Mouse (Mus musculus) hindbrain, postnatal 0 days (tissue): ENCODE measurements at regions not wholly inside any gene's neighbourhood (a gene's known extent, or its start where the extent isn't known, plus 50 kb on each side); places are given as distances from the start of the nearest gene placed in this dataset.
A peak's percentile ranks its signal among the peaks of the same experiment; 100 is the strongest.

Experiments used
- ATAC-seq: fragments of 200-750 bp; cut with Nextera tagmentation; 2 replicates; pipeline ENCODE4 v1.8.0; 2017; ENCODE audit warnings: mild to moderate bottlenecking, moderate TSS enrichment, moderate library complexity
- DNase-seq: peaks from one replicate; pipeline ENCODE4 v3.0.0-alpha.2; 2015; ENCODE audit warnings: low spot score
- H3K27ac ChIP-seq: fragments of 300-500 bp; sonication (generic); 2 replicates; pipeline ENCODE4 v1.5.1; 2014; ENCODE audit warnings: mild to moderate bottlenecking
- H3K27me3 ChIP-seq: fragments of 300-500 bp; sonication (generic); 2 replicates; pipeline ENCODE4 v1.6.1; 2014; ENCODE audit warnings: low read length, mixed read lengths; ENCODE audit not compliant: insufficient read depth
- H3K36me3 ChIP-seq: fragments of 300-500 bp; sonication (generic); 2 replicates; pipeline ENCODE4 v1.6.1; 2014; ENCODE audit warnings: low read length, mixed read lengths; ENCODE audit not compliant: insufficient read depth
- H3K4me1 ChIP-seq: fragments of 300-500 bp; sonication (generic); 2 replicates; pipeline ENCODE4 v1.6.1; 2014; ENCODE audit warnings: antibody characterized with exemption, low read length, mixed read lengths; ENCODE audit not compliant: insufficient read depth
- H3K4me2 ChIP-seq: fragments of 300-500 bp; sonication (generic); 2 replicates; pipeline ENCODE4 v1.6.1; 2014; ENCODE audit warnings: low read depth, mild to moderate bottlenecking, low read length, moderate library complexity, mixed read lengths
- H3K4me3 ChIP-seq: fragments of 300-500 bp; sonication (generic); 2 replicates; pipeline ENCODE4 v1.5.1; 2014; ENCODE audit warnings: low read length
- H3K9ac ChIP-seq: fragments of 300-500 bp; sonication (generic); replicated peaks from 2 replicates; pipeline ENCODE4 v1.6.1; 2014; ENCODE audit warnings: mild to moderate bottlenecking, low read length, moderate library complexity, mixed read lengths
- H3K9me3 ChIP-seq: fragments of 300-500 bp; sonication (generic); 2 replicates; pipeline ENCODE4 v1.6.1; 2016; ENCODE audit warnings: low read length, mixed read lengths
- CTCF ChIP-seq: IDR thresholded peaks from 2 replicates; pipeline ENCODE4 v1.5.1; 2016; ENCODE audit warnings: antibody characterized with exemption, control low read depth, low read depth
- WGBS: fragments of 180-500 bp; shearing (Covaris S2); extraction: QIAGEN DNeasy Blood & Tissue Kit; methylation state at CpG from one replicate; pipeline ENCODE4 v1.1.7; 2014; 5-methylcytosine and 5-hydroxymethylcytosine counted together

DNA sequence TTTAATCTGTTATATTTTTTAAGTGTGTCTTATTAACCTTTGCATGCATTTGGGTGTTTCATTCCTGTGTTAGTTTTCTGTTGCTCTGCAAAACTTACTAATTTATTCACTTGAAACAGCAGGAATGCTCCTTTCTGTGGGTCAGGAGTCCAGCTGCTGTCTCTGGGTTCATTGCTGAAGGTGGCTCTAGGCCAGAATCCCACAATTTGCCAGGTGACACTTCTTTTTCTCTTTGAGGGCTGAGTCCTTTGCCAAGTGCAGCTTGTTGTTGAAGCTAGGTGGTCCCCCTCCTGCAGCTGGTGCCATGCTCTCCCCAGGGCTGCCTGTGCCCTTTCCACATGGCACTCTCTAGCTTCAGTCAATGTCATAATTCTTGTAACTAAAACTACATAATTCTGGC is 348.7 kb downstream of the Vps13c start:
- no peaks in the 10 kb centered on the region for H3K27me3 ChIP-seq
- no peak overlapping the region for H3K27ac ChIP-seq
- H3K9ac ChIP-seq = no peak overlapping the region
- no peak for ATAC-seq
- no peak for TF ChIP-seq CTCF
- no peak overlapping the region for H3K4me3 ChIP-seq
- no peak overlapping the region for H3K4me2 ChIP-seq
- no peaks in the 10 kb centered on the region for H3K9me3 ChIP-seq
- no peaks in the 10 kb centered on the region for H3K36me3 ChIP-seq
- peak; percentile 13 for DNase-seq
- no peaks in the 10 kb centered on the region for H3K4me1 ChIP-seq

DNA sequence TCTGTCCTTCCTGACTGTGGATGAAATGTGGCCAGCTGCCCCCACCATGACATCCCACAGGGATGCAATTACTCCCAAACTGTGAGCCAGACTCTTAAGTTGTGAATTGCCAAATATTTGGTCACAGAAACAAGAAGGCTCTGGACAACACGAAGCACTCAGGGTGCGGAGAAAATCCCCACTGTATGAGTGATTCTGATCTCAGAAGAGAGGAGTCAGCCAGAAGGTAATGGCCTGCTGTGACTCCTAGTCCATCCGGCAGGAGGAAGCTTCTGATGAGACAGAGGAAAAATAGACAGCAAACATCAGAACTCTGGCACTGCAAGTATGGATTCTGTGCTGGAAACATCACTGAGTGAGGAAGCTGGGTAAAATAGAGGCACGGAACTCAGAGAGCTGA is 359.6 kb downstream of the Vps13c start:
- H3K36me3 ChIP-seq = no peaks in the 10 kb centered on the region
- H3K4me1 ChIP-seq = no peaks in the 10 kb centered on the region
- no peak for TF ChIP-seq CTCF
- no peak overlapping the region for H3K9ac ChIP-seq
- H3K9me3 ChIP-seq = no peaks in the 10 kb centered on the region
- WGBS = 74% methylated on average over 4 of the region's 4 CpGs
- no peak for DNase-seq
- H3K27me3 ChIP-seq = no peaks in the 10 kb centered on the region
- no peak overlapping the region for H3K4me3 ChIP-seq
- no peak overlapping the region for H3K27ac ChIP-seq
- ATAC-seq = no peak
- no peak overlapping the region for H3K4me2 ChIP-seq

- DNase-seq = no peak
- no peak overlapping the region for H3K9ac ChIP-seq
- H3K4me2 ChIP-seq = no peak overlapping the region
- TF ChIP-seq CTCF = no peak
- no peaks in the 10 kb centered on the region for H3K27me3 ChIP-seq
- H3K4me1 ChIP-seq = no peaks in the 10 kb centered on the region
- no peak for ATAC-seq
- no peak overlapping the region for H3K4me3 ChIP-seq
- 21% methylated on average over 5 of the region's 5 CpGs for WGBS
- no peaks in the 10 kb centered on the region for H3K9me3 ChIP-seq
- H3K36me3 ChIP-seq = no peaks in the 10 kb centered on the region
- H3K27ac ChIP-seq = no peak overlapping the region
These were observed 360.8 kb downstream of the Vps13c start for GRCm38 (mm10) chr9:68201031-68201430.

DNA sequence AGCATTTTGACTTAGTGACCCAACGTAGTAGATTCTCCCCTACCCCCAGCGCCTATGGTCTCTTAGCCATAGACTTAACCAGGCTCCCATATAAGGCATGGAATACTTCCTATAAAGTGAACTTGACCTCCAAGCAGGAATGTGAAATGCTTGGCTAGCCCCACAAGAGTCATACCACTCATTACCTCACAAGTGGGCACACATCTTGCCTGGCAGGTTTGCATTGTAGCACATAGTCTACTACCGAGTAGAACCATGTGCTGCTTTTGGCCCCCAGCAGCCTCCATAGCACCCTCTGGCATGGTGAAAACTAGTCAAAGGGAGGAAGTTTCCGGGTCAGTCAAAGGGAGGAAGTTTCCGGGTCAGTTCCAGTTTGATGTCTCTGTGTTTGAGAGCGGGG is 385.5 kb downstream of the Vps13c start:
- no peak for DNase-seq
- 90% methylated on average over 6 of the region's 6 CpGs for WGBS
- no peak for TF ChIP-seq CTCF

GRCm38 (mm10) chr9:68231131-68231530 is 390.9 kb downstream of the Vps13c start:
- DNase-seq (peak; percentile 36), ATAC-seq (no peak)
- H3K4me1 ChIP-seq = no peaks in the 10 kb centered on the region
- no peaks in the 10 kb centered on the region for H3K9me3 ChIP-seq
- H3K27ac ChIP-seq = no peak overlapping the region
- no peak for TF ChIP-seq CTCF
- 64% methylated on average over 3 of the region's 3 CpGs for WGBS
- no peak overlapping the region for H3K4me2 ChIP-seq
- H3K27me3 ChIP-seq = no peaks in the 10 kb centered on the region
- no peak overlapping the region for H3K4me3 ChIP-seq
- H3K36me3 ChIP-seq = no peaks in the 10 kb centered on the region
- H3K9ac ChIP-seq = no peak overlapping the region

More for the DNA sequence above, 385.5 kb downstream of the Vps13c start:
- H3K9ac ChIP-seq = no peak overlapping the region
- no peaks in the 10 kb centered on the region for H3K4me1 ChIP-seq
- H3K9me3 ChIP-seq = no peaks in the 10 kb centered on the region
- no peak overlapping the region for H3K27ac ChIP-seq
- H3K27me3 ChIP-seq = no peaks in the 10 kb centered on the region
- H3K4me2 ChIP-seq = no peak overlapping the region
- ATAC-seq = no peak
- H3K4me3 ChIP-seq = no peak overlapping the region
- no peaks in the 10 kb centered on the region for H3K36me3 ChIP-seq

DNA sequence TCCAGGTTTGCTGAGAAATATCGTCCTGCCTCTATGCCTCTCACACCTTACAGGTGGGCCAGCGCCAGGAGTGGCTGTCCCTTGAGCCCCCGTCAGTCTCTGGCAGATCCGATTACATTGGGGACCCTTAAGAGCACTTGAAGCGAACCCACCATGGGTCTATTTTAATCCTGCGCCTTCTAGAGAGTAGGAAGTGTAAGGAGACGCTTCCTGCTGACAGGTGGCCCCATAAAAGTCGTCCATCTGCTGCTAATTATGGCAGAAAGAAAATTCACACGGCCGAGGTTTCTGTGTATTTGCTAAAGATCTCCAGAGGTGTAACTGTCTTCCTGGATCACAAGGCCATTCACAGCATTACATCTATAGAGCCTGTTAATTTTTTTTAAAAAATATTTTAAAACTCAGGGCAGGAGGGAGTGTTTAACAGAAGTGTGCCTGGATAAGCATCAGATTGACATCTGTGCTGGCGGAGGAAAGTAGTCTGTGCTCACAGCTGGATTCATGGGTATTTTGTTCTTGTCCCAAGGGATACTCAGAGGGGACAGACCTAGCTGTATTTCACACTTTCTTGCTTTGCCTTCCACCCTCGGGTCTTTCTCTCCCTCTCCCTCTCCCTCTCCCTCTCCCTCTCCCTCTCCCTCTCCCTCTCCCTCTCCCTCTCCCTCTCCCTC is 394.9 kb downstream of the Vps13c start:
- H3K27me3 ChIP-seq = no peaks in the 10 kb centered on the region

GRCm38 (mm10) chr9:68239121-68239520 is 398.9 kb downstream of the Vps13c start:
- Histone ChIP-seq H3K27ac (no peak overlapping the region), H3K36me3 (no peaks in the 10 kb centered on the region), H3K4me1 (no peaks in the 10 kb centered on the region), H3K27me3 (no peaks in the 10 kb centered on the region), H3K4me3 (no peak overlapping the region), H3K4me2 (no peak overlapping the region), H3K9ac (no peak overlapping the region), H3K9me3 (no peaks in the 10 kb centered on the region)
- ATAC-seq = no peak
- no peak for TF ChIP-seq CTCF
- DNase-seq = no peak

More for the DNA sequence above, 394.9 kb downstream of the Vps13c start:
- H3K27ac ChIP-seq = no peak overlapping the region
- H3K36me3 ChIP-seq = no peaks in the 10 kb centered on the region
- no peaks in the 10 kb centered on the region for H3K4me1 ChIP-seq
- ATAC-seq (no peak), DNase-seq (no peak)
- TF ChIP-seq CTCF = no peak
- 42% methylated on average over 12 of the region's 12 CpGs for WGBS
- H3K9ac ChIP-seq = no peak overlapping the region
- no peak overlapping the region for H3K4me3 ChIP-seq
- no peaks in the 10 kb centered on the region for H3K9me3 ChIP-seq
- H3K4me2 ChIP-seq = no peak overlapping the region
